Mouse (Mus musculus): Measurements from ENCODE around the gene Olfr653.

Olfr653 gene

GRCm38 (mm10) chr7:104577014-104577413 is at the start of gene Olfr653:
Olfr653 (plus strand) TSS chr7:104577314.
- no peaks in the 10 kb centered on the region for H3K9me3 ChIP-seq (ENCODE audit: low read length)
- H3K4me1 ChIP-seq (replicated peaks; ENCODE audit: low read depth, low read length) = no peaks in the 10 kb centered on the region
- H3K4me3 ChIP-seq (replicated peaks; ENCODE audit: low read length) = no peak within 1 kb of the TSS
- no peaks in the 10 kb centered on the region for H3K36me3 ChIP-seq (ENCODE audit: insufficient read depth, low read length)
- no peaks in the 10 kb centered on the region for H3K27me3 ChIP-seq (ENCODE audit: insufficient read depth, low read length)
- TF ChIP-seq POU5F1 (IDR thresholded peaks at IDR 0.05; ENCODE audit: borderline replicate concordance, low read length) (no peak), CTCF (conservative IDR thresholded peaks at IDR 0.05; ENCODE audit: low read length) (no peak), NANOG (IDR thresholded peaks at IDR 0.05; ENCODE audit: borderline replicate concordance, low read length) (no peak)

- TF ChIP-seq CTCF (conservative IDR thresholded peaks at IDR 0.05; ENCODE audit: low read length) (no peak), NANOG (IDR thresholded peaks at IDR 0.05; ENCODE audit: borderline replicate concordance, low read length) (no peak)
- Histone ChIP-seq H3K4me1 (replicated peaks; ENCODE audit: low read depth, low read length) (no peaks in the 10 kb centered on the region), H3K27me3 (ENCODE audit: insufficient read depth, low read length) (no peaks in the 10 kb centered on the region), H3K9me3 (ENCODE audit: low read length) (no peaks in the 10 kb centered on the region), H3K4me3 (replicated peaks; ENCODE audit: low read length) (no peak within 1 kb of the TSS), H3K36me3 (ENCODE audit: insufficient read depth, low read length) (no peaks in the 10 kb centered on the region)
These were observed 27.3 kb upstream of the Olfr653 start, which contains the start of gene Olfr651 for GRCm38 (mm10) chr7:104549833-104550232. Olfr651 (plus strand) TSS chr7:104550133.

- H3K36me3 ChIP-seq (ENCODE audit: insufficient read depth, low read length) = no peaks in the 10 kb centered on the region
- no peak overlapping the region for H3K4me3 ChIP-seq (replicated peaks; ENCODE audit: low read length)
- H3K27me3 ChIP-seq (ENCODE audit: insufficient read depth, low read length) = no peaks in the 10 kb centered on the region
- TF ChIP-seq CTCF (conservative IDR thresholded peaks at IDR 0.05; ENCODE audit: low read length) (no peak), POU5F1 (IDR thresholded peaks at IDR 0.05; ENCODE audit: borderline replicate concordance, low read length) (no peak), NANOG (IDR thresholded peaks at IDR 0.05; ENCODE audit: borderline replicate concordance, low read length) (no peak)
- H3K4me1 ChIP-seq (replicated peaks; ENCODE audit: low read depth, low read length) = no peaks in the 10 kb centered on the region
- no peaks in the 10 kb centered on the region for H3K9me3 ChIP-seq (ENCODE audit: low read length)
These were observed 24.4 kb upstream of the Olfr653 start for GRCm38 (mm10) chr7:104552700-104553099.

- no peak within 1 kb of the TSS for H3K4me3 ChIP-seq (replicated peaks; ENCODE audit: low read length)
- no peak for TF ChIP-seq NANOG (IDR thresholded peaks at IDR 0.05; ENCODE audit: borderline replicate concordance, low read length)
- TF ChIP-seq POU5F1 (IDR thresholded peaks at IDR 0.05; ENCODE audit: borderline replicate concordance, low read length) = no peak
- TF ChIP-seq CTCF (conservative IDR thresholded peaks at IDR 0.05; ENCODE audit: low read length) = no peak
- no peaks in the 10 kb centered on the region for H3K4me1 ChIP-seq (replicated peaks; ENCODE audit: low read depth, low read length)
- H3K36me3 ChIP-seq (ENCODE audit: insufficient read depth, low read length) = no peaks in the 10 kb centered on the region
- no peaks in the 10 kb centered on the region for H3K27me3 ChIP-seq (ENCODE audit: insufficient read depth, low read length)
- H3K9me3 ChIP-seq (ENCODE audit: low read length) = peaks cover 7% of the 10 kb centered on the region; the same call in 1 of the 2 replicates
These were observed 16.5 kb upstream of the Olfr653 start, which contains the start of gene Olfr652 for GRCm38 (mm10) chr7:104560601-104561000. Olfr652 (plus strand) TSS chr7:104560901.

GRCm38 (mm10) chr7:104580846-104581245 is 3.7 kb downstream of the Olfr653 start:
- no peak for TF ChIP-seq NANOG (IDR thresholded peaks at IDR 0.05; ENCODE audit: borderline replicate concordance, low read length)
- TF ChIP-seq CTCF (conservative IDR thresholded peaks at IDR 0.05; ENCODE audit: low read length) = no peak
- TF ChIP-seq POU5F1 (IDR thresholded peaks at IDR 0.05; ENCODE audit: borderline replicate concordance, low read length) = no peak
- no peaks in the 10 kb centered on the region for H3K4me1 ChIP-seq (replicated peaks; ENCODE audit: low read depth, low read length)
- no peaks in the 10 kb centered on the region for H3K9me3 ChIP-seq (ENCODE audit: low read length)
- no peaks in the 10 kb centered on the region for H3K27me3 ChIP-seq (ENCODE audit: insufficient read depth, low read length)
- no peak overlapping the region for H3K4me3 ChIP-seq (replicated peaks; ENCODE audit: low read length)
- H3K36me3 ChIP-seq (ENCODE audit: insufficient read depth, low read length) = no peaks in the 10 kb centered on the region

- Histone ChIP-seq H3K36me3 (ENCODE audit: insufficient read depth, low read length) (no peaks in the 10 kb centered on the region), H3K4me3 (replicated peaks; ENCODE audit: low read length) (no peak overlapping the region), H3K9me3 (ENCODE audit: low read length) (no peaks in the 10 kb centered on the region), H3K27me3 (ENCODE audit: insufficient read depth, low read length) (no peaks in the 10 kb centered on the region), H3K4me1 (replicated peaks; ENCODE audit: low read depth, low read length) (no peaks in the 10 kb centered on the region)
- TF ChIP-seq NANOG (IDR thresholded peaks at IDR 0.05; ENCODE audit: borderline replicate concordance, low read length) (no peak), CTCF (conservative IDR thresholded peaks at IDR 0.05; ENCODE audit: low read length) (no peak), POU5F1 (IDR thresholded peaks at IDR 0.05; ENCODE audit: borderline replicate concordance, low read length) (no peak)
These were observed 4.3 kb downstream of the Olfr653 start for GRCm38 (mm10) chr7:104581429-104581828.

- no peaks in the 10 kb centered on the region for H3K4me1 ChIP-seq (replicated peaks; ENCODE audit: low read depth, low read length)
- H3K9me3 ChIP-seq (ENCODE audit: low read length) = no peaks in the 10 kb centered on the region
- no peak within 1 kb of the TSS for H3K4me3 ChIP-seq (replicated peaks; ENCODE audit: low read length)
- TF ChIP-seq CTCF (conservative IDR thresholded peaks at IDR 0.05; ENCODE audit: low read length) (no peak), POU5F1 (IDR thresholded peaks at IDR 0.05; ENCODE audit: borderline replicate concordance, low read length) (no peak), NANOG (IDR thresholded peaks at IDR 0.05; ENCODE audit: borderline replicate concordance, low read length) (no peak)
- H3K27me3 ChIP-seq (ENCODE audit: insufficient read depth, low read length) = no peaks in the 10 kb centered on the region
- no peaks in the 10 kb centered on the region for H3K36me3 ChIP-seq (ENCODE audit: insufficient read depth, low read length)
These were observed 9.6 kb downstream of the Olfr653 start, which contains the start of gene Olfr654 for GRCm38 (mm10) chr7:104586725-104587124. Olfr654 (plus strand) TSS chr7:104587025.

- TF ChIP-seq CTCF (conservative IDR thresholded peaks at IDR 0.05; ENCODE audit: low read length) = no peak
- TF ChIP-seq NANOG (IDR thresholded peaks at IDR 0.05; ENCODE audit: borderline replicate concordance, low read length) = no peak
- no peak for TF ChIP-seq POU5F1 (IDR thresholded peaks at IDR 0.05; ENCODE audit: borderline replicate concordance, low read length)
- Histone ChIP-seq H3K4me3 (replicated peaks; ENCODE audit: low read length) (no peak overlapping the region), H3K36me3 (ENCODE audit: insufficient read depth, low read length) (no peaks in the 10 kb centered on the region), H3K27me3 (ENCODE audit: insufficient read depth, low read length) (no peaks in the 10 kb centered on the region), H3K9me3 (ENCODE audit: low read length) (no peaks in the 10 kb centered on the region), H3K4me1 (replicated peaks; ENCODE audit: low read depth, low read length) (no peaks in the 10 kb centered on the region)
These were observed 11.2 kb downstream of the Olfr653 start for GRCm38 (mm10) chr7:104588274-104588673.

- Histone ChIP-seq H3K27me3 (ENCODE audit: insufficient read depth, low read length) (no peaks in the 10 kb centered on the region), H3K4me3 (replicated peaks; ENCODE audit: low read length) (no peak within 1 kb of the TSS), H3K9me3 (ENCODE audit: low read length) (no peaks in the 10 kb centered on the region), H3K4me1 (replicated peaks; ENCODE audit: low read depth, low read length) (no peaks in the 10 kb centered on the region), H3K36me3 (ENCODE audit: insufficient read depth, low read length) (no peaks in the 10 kb centered on the region)
- TF ChIP-seq NANOG (IDR thresholded peaks at IDR 0.05; ENCODE audit: borderline replicate concordance, low read length) (no peak), POU5F1 (IDR thresholded peaks at IDR 0.05; ENCODE audit: borderline replicate concordance, low read length) (no peak), CTCF (conservative IDR thresholded peaks at IDR 0.05; ENCODE audit: low read length) (no peak)
These were observed 24.6 kb downstream of the Olfr653 start, which contains the start of gene Olfr655 for GRCm38 (mm10) chr7:104601679-104602078. Olfr655 (minus strand) TSS chr7:104601779.

Measured in E14TG2a.4 (cell line).